Mouse (Mus musculus) cortical plate, adult 2 months (tissue): ENCODE results near the gene Gjb1.

ENCODE experiments used
- CTCF ChIP-seq: fragments of 200-500 bp; IDR thresholded peaks from 2 replicates; pipeline ENCODE4 v1.5.1; 2011; ENCODE audit warnings: mild to moderate bottlenecking, control low read depth, low read length; ENCODE audit not compliant: insufficient read depth; ENCODE audit errors: extremely low read depth
- POLR2A ChIP-seq: fragments of 200-500 bp; IDR thresholded peaks from 2 replicates; pipeline ENCODE4 v1.6.1; 2011; ENCODE audit warnings: mild to moderate bottlenecking, low read length, control low read depth; ENCODE audit not compliant: insufficient read depth; ENCODE audit errors: extremely low read depth

DNA sequence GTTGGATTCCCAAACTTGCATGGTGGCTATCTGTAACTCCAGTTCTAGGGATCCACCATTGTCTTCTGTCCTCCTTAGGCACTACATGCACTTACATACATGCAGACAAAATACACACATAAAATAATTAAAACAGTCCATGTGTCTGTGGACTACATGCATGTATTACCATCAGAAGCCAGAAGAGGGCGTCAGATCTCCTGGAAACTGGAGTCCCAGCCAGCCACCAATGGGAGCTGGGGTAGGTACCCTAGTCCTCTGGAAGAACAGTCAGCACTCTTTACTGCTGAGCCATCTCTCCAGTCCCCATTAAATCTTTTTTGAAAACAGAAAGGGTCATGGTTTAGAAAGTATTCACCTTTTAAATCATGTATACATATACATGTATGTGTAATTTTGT, 51.6 kb downstream of the Gjb1 start:
- TF ChIP-seq CTCF (no peak), POLR2A (no peak)
